Mouse (Mus musculus) lung, adult 18-20 months (tissue): ENCODE results near the gene Sdsl.

Experiments
- DNase-seq, 2 experiments: peaks; one replicate each; pipeline ENCODE4 v3.0.0; 2022; ENCODE audit warnings: mixed read lengths in 2 of 2

Gene Sdsl

DNA sequence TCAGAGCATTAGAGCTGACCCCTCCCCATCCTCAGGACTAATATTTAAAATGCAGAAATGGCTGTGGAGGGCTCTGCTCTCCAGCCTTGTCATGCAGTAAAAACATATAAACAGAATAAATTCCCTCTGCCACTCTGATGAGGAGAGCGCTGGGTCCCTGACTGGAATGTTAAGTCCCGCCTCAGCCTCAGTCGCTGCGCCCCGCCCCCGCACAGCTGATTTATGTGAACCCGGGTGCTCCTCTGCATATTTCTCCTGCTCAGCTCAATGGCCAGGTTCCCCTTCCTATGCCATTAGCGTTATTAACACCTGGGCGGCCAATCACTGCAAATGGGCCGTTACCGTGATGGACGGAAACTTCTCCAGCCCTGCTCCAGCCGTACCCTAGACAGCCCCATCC is 25.3 kb downstream of the Sdsl start:
- DNase-seq = no peak

DNA sequence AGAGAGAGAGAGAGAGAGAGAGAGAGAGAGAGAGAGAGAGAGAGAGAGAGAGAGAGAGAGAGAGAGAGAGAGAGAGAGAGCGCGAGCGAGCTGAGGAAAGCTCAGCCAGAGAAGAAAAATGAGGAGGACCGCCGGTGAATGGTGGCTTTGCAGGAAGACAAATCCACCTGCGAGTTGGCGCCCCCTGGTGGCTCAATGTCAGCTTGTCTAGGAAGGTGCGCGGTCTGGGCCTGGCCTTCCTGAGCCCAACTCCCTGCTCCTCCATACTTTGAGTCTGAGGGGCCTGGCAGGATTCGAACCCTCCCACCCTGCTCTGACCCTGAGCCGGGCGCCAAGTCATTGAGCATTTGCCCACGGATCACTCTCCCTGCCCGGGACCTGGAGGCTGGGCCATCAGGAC is 31.9 kb downstream of the Sdsl start:
- peak; percentile 74 to 83 for DNase-seq

DNA sequence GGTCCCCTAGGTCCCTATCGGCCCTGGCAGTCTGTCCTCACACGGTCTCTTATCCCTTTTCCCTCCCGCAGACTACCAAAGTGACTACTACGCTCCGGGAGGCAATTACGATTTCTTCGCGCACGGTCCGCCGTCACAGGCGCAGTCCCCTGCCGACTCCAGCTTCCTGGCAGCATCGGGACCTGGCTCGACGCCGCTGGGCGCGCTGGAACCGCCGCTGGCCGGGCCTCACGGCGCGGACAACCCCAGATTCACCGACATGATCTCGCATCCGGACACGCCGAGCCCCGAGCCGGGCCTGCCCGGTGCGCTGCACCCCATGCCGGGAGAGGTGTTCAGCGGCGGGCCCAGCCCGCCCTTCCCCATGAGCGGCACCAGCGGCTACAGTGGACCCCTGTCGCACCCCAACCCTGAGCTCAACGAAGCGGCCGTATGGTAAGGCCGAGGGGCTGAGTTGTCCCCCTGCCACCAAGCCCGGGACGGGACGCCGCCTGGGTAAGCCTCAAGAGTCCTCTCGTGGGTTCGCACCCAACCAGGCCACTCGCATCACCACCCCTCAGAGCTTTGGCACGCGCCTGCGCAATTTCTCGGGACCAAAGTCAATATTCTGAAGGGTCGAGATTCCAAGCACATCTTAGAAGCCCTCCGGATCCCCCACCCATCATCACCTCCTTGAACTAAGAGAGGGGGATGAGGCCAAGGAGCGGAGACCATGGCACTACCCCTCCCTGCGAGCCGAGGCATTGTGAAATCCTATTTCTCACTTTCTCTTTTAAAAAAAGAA is 32.5 kb downstream of the Sdsl start:
- no peak for DNase-seq

DNA sequence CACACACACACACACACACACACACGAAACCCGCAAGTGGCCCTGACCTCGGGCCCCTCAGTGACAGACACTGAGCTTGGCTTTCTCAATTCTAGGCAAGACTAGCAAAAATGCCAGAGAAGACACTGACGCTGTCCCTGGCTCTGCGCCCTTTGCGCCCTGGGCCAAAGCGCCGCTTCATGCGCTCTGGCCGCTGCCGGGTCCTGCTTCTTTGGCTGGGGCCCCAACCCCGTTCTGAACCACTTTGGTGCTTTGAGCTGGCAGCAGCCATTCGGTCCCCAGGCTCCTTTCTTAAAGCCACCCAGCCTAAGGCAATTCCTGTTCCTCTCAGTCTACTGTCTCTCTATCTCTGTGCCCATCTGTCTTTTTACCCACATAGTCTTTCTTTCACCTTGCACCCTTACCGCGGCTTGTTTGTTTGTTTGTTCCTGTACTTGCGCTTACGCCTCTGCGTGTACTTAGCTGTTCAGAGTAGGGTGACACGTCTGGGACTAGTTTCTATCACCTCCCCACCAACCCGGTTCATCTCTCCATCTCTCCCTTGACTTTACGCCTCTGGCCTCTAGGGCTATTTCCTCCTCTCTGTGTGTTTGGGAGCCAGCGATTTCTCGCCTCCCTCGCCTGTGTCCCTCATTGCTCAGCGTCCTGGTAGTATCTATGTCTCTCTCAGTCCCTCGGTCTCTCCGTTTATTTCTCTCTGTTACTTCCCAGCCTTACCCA is 33.5 kb downstream of the Sdsl start:
- no peak for DNase-seq

DNA sequence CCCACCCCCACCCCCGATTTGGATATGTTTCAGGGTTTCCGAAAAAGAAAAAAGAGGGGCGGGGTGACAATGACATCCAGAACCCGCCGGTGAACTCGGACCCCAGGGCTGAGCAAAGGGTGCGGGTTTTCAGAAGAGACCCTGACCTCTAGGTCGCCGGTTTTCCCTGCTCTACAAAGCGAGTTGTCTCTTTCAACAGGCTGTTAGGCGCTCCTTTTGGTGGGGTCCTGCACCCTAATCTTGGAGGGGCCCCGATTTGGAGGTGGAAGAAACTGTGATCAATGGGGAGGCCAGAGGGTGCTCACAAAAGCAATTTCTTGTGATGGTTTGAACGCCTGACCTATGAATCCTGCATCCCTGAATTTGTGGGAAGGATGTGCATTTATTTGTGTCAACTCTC is 34.1 kb downstream of the Sdsl start:
- DNase-seq = no peak

DNA sequence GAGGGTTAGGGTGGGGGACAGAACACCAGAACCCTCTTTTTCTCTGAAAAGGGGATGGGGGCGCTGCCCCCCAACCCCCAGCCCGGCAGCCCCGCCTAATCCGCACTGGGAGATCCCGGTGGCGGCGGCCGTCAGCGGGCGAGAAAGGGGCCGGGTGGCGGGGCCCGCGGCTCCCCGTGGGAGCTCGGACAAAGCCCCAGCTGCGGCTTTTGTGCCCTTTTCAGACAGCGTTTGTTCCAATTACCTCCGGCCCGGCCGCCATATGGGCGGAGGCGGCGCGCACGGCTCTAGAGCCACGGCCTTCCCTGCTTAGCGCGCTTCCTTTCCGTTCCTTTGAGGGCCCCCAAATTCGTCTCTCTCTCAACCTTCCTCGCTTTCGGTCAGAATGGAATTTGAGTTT is 34.6 kb downstream of the Sdsl start:
- no peak for DNase-seq

DNA sequence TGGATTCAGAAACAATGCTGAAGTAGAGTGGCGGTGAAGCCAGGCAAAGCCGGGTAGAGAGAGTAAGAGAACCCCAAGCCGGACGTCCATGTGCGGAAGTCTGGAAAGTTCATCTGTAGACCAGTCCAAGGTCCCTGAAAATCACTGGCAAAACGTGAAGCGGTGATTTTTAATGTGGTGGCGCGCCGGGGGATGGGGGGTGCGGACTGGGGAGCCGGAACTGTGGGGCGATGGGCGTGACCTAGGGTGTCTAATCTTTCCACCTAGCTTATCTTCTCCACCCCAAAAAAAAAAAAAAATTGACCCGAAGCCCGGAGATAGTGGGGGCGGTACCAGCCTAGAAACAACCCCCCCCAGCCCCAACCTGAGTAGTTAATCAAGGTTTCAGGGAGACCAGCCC is 35.1 kb downstream of the Sdsl start:
- DNase-seq = no peak

DNA sequence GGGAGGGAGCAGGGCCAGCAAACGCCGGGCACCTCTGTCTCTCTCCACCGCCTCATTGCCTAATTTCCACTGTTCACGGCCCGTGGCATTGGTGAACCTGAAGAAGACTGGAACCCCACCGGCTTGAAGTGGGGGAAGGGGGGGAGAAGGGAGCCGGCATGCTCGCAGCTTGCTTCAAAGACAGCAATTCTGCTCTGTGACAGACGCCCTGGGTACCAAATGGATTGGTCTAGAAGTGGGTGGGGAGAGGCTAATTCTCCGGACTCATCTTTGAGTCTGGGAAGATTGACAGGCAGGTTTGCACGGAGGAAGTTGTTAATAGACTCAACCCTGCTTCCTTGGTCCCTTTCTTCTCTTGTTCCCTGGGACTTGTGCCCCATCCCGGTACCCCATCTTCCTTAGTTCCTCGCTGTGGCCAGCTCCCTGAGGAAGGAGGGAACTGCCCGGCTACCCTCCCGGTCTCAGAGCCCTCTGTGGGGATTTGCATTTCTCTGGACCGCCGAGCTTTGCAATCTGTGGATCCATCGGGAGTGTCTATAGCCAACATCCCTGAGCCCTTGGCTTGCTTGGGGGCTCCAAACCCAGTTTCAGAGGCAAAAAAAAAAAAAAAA is 35.6 kb downstream of the Sdsl start:
- DNase-seq = no peak

DNA sequence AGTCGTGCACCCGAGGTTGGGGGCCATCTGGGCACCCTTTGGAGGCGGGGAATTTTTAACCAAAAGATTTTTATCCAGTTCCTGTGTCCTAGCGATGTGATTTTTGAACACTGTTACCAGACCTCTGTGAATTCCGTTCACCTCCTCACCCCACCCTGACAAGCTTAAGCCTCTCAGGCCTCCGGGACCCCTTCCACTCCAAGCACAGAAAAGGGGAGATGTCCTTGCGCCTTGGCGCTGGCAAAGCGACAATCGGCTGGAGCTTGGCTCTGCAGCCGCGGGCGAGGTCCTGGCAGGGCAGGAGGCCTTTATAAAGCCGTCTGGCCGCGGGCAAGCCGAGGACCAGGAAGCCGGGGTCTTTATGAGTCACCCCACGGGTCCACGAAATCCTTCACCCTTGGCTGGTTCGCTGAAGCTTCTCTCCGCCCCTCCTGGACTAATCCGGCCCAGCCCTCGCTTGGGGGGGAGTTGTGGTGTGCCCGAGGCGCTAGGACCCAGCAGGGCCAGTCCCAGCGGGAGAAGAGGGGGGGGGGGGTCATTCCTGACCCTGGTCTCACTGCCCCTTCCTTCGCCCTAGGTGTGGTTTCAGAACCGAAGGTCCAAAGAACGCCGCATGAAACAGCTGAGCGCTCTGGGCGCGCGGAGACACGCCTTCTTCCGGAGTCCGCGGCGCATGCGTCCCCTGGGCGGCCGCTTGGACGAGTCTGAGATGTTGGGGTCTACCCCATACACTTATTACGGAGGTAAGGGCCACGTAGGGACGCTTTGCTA is 36.7 kb downstream of the Sdsl start:
- DNase-seq = no peak

DNA sequence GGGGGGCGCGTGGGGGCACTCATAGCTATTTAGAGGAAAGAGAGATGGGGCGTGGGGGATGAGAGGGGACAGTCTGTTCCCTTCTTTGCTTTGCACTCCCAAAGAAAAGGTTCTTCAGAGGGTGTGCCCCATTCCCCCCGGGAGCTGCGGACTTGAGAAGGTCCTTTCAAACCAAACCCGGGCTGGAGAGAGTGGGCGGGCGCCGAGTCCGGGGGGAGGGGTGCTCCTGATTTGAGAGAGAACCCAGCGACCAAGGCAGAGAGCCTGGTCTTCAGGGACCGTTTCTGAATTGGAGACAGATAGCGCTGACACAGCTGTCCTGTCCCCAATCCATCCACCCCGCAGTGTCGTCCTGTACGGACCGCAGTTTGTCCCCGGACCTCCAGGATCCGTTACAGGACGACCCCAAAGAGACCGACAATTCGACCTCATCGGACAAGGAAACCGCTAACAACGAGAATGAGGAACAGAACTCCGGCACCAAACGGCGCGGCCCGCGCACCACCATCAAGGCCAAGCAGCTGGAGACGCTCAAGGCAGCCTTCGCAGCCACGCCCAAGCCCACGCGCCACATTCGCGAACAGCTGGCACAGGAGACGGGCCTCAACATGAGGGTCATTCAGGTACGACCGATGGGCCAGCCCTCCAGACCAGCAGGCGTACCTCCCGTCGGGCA is 37.5 kb downstream of the Sdsl start:
- no peak for DNase-seq

DNA sequence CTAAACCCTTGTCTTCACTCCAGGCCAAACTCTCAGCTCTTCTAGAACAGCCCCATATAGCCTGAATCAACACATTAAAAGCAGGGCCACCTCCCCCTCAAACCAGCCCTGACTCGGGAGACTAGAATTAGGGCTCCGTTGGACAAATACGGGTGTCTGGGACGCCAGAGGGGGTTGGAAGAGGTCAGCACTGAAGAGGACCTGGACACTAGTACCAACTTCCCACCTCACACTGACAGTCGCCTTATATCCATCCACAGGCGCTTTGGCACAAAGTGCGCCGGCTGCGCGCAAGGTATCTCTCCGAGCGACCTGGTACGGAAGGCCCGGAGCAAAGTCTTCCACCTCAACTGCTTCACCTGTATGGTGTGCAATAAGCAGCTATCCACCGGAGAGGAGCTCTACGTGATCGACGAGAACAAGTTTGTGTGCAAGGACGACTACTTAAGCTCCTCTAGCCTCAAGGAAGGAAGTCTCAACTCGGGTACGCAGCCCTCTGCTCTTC is 38.3 kb downstream of the Sdsl start:
- no peak for DNase-seq

DNA sequence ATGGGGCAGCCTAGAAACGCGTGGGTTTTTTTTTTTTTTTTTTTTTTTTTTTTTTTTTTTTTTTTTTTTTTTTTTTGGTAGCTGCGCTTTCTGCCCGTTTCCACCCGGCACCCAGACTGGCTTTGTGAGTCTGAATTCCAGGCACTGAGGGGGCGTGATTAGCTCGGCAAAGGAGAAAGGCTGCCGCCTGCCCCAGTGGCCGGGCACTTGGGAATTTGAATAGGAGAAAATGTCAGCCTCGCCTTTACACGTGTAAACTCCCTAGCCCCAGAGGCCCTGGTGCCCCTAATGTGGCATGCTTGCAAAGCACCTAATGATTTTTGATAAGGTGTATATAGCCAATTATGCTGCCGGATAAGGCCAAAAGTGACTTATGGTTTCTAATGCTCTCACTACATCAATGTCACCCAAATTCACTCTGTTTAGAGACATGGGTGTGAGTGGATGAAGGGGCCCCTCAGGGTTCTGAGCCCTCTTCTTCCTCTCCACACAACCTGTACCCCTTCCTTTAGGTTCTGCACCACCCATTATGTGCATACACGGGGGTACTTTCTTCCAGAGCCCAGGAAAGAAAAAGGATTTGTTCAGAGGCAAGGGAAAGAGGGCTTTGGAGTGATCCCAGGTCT is 39.4 kb downstream of the Sdsl start:
- DNase-seq = no peak

DNA sequence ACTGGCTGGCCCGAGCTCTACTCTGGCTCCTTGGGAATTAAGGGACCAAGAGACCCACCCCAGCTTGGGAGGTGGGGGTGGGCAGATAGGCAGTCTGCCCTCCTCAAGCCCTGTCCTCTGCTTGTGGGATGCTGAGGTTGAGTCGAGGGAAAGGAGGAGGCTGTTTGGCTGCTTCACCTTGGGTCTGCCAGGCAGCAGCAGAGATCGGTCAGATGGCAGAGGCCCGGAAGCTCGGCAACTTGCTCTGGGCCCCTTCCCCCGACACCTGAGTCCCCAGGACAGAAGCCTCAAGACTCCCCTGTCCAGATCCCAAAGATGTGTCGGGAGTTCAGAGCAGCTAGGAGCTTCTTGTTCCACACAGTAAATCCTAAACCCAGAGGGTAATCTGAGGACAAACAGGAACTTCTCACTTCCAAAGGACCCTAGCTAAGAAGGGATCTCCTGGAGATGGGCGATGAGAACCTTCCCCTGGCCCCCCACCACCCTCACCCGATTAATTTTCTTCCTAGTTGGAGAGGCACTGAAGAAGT is 40.1 kb downstream of the Sdsl start:
- DNase-seq = no peak

DNA sequence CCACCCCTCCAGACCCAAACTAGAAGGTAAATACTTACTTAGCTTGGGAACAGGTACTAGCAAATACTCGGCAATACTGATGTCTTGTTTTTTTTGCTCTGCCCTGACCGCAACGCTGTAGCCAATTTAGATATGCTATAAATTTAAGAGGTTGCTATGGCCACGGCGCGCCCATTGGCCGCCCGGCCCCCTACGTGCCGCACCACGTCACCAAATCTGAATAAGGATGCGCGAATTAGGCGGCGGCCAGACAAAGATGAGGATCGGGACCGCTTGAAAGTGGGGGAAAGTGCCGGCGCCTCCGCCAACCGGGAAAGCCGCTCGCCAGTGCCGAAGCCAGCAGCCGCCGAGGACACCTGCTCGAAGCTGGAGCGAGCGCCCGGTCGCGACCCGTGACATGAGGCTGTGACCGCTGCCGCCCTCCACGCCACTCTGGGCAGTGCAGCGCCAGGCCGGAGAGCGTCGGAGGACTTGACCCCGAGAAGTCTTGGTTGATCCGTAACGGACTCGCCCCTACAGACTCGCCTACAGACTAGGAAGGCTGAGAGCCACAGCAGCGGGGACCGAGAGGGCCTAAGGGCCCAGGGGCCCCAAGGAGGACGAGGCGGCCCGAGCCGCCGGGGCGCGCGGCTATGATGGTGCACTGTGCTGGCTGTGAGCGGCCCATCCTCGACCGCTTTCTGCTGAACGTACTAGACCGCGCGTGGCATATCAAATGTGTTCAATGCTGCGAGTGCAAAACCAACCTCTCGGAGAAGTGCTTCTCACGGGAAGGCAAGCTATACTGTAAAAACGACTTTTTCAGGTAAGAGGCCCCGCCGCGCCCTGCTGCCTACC is 40.7 kb downstream of the Sdsl start, which contains the start of gene Lhx5:
Gene Lhx5 (plus strand): TSS at position 51 of the 837 bp plus-strand sequence.
- no peak for DNase-seq

DNA sequence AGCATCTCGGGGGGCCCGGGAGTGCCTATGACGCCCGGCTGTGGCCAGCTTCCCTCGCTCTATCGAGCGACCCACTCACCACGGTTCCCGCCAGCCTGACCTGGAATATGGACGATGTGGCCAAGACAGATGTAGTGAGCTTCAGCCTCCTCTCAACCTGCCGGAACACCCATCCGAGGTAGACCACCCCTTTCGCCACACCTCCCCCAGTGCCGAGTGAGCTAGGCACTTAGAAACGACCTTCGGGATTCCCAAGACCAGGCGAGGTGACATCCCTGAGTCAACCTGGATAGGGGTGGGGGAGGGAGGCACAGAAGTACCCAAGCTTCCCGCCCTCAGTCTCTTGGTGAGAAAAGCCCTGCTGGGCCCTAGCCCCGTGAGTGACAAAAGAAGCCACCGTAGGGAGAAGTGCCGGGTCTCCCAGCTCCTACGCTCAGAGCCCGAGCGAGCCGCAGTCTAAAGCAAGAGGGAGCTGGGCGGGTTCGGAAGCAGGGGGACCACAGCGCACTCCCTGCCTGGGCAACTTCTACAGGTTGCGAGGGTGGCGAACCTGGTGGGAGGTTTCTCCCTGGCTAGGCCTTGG is 41.5 kb downstream of the Sdsl start:
- DNase-seq = no peak

DNA sequence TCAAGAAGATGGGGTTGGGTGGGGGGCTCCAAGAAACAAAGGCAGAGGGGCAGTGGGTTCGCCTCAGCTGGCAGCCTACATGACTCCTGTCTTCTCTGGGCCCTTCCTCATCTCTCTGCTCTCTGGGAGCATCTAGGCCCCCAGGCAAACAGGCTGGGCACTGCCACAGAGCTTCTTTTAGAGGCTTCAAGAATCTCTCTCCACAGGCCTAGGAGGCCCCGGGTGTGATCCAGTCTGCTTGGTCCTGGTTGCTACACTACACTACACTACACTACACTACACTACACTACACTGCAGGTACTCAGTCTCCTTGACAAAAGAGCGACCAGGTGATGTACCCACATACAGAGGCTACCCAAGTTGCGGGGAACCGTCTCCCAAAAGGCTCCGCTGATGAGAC is 42.9 kb downstream of the Sdsl start:
- DNase-seq = no peak

DNA sequence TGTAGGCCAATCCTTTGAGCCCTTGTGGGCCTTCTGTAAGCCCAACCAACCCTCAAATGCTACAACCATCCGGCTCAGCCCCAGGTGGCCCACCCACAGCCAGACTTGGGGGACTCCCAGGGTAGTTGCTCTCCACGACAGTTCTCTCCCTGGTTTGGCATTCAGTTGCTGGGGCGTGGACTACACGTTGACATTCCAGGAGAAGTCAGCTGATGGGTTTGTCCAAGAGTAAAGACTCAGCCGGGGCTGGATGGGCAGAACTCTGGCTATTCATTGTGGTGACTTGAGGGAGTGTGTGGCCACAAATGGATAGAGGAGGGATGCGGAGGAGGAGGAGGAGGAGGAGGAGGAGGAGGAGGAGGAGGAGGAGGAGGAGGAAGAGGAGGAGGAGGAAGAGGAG is 43.6 kb downstream of the Sdsl start:
- no peak for DNase-seq

DNA sequence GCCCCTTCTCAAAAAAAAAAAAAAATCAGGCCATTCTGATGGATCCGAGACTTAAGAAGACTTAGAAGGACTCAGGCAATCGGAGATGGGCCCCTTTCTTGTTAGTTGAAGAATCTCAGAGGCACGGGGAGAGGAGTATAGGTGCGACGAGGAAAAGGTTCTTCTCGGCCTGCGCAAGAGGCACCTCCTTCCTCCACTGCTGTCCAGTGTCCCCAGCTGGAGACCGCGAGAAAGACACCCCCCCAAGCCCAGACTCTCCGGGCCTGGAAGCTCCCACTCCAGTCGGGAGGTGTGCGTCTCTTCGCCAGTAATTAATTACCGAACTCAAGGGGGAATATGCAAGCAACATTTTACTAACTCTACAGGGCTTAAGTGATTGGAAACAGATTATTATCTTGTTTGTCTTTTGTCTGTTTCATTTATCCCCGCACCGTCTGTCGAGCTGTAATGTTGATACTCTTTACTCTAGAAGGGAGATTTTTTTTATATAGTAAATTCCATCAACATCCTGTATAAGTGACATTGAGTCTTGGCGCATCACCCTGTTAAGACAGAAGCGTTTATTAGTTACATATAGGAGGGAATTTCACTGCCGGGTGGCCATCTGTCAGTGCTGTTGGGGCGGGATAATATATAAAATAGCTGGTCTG is 44.3 kb downstream of the Sdsl start:
- DNase-seq = no peak

DNA sequence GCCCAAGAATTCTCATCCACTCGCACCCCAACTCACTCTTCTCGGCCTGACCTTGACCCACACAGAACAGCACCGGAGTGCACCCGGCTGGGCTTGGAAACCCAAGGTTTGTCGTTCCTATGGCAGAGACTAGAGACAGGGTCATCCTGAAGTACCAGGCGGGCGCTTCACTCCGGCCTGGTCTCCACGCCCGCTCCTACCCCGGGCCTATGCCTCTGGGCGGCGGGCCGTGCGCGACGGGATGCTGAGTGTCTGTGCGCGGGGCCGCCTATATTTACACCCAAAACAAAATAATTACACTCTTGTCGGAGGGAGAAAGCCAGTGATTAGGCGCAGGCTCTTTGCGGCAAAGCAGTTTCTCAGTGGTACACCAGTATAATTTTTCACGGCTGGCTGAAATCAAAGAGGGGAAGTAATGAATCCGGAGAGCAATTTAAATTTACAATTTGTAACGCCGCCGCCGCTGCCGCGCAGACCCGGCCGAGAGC is 45.1 kb downstream of the Sdsl start:
- no peak for DNase-seq

DNA sequence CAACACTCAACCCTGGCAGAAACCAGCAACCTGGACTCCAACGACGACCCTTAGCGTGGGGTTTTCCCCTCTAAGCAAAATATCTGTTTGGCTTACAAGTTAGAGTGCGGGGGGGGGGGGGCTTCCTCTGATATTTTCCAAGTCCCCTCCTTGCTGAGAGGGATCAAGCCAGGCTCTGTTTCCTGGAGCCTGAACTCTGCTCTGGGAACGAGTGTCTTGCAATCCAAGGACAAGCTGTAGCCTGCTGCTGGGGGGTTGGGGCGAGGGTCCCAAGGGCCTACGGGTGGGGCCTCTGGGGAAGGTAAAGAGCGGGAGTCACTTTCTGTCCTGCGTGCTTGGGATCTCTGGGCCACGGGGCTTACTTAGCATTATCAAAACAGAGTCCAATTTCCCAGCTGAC is 46.0 kb downstream of the Sdsl start:
- no peak for DNase-seq
